Comparison of ENCODE assay signal across 15 mouse cellular contexts in genomic region chr19:35442466-35442865, GRCm38 (mm10).
DNase-seq lines count a peak whose midpoint lies in the region.
"Had no signal": no experiment of that assay in that cellular context is flagged by ENCODE, and none has a peak within 500 bp of the region (broad histone marks: within the 10 kb centered on the region; RNA-seq: fewer than 3 reads in every experiment).

No protein-coding gene starts in this region.

- intact Hi-C loops in left cerebral cortex, postnatal 25 days (cut with DNase I), result loop anchor here (2.0 kb wide), 1 partner anchor 140 kb away; no protein-coding TSS in a partner anchor
- intact Hi-C loops in left cerebral cortex, postnatal 4 days (cut with DNase I), result no loop called here

- DNase-seq in left cerebral cortex, adult 11 months (ENCODE audit: low spot score), result peak; percentile 4
- DNase-seq in left cerebral cortex, adult 8-10 months (ENCODE audit: low spot score in 2 of 2), result no peak
- DNase-seq in left cerebral cortex, postnatal 25 days (ENCODE audit: low spot score in 2 of 2), result peak; percentile 5 to 67
- DNase-seq in left cerebral cortex, postnatal 4 days, result no peak
- peak; percentile 65 for DNase-seq in brain, adult 2 months (ENCODE audit: low read depth, low spot score)
- DNase-seq in telencephalon, adult 2 months (ENCODE audit: low read depth, low spot score), result peak; percentile 69
- DNase-seq: adrenal gland, adult 8-10 months; adrenal gland, postnatal 25 days; cerebellum, adult 2 months; cerebellum, adult 9-11 months; cerebellum, postnatal 25 days; gastrocnemius, postnatal 25 days; heart, adult 18-20 months; heart, postnatal 10 days; heart, postnatal 36 days had no signal

Comparison
In these comparisons a context has a peak if more than half of its experiments do, and no peak if none do; other contexts are left out.
1. DNase-seq: peak in left cerebral cortex, adult 11 months (single experiment), left cerebral cortex, postnatal 25 days (2 of 2), brain, adult 2 months (single experiment) and telencephalon, adult 2 months (single experiment); none in left cerebral cortex, adult 8-10 months (0 of 2) and left cerebral cortex, postnatal 4 days (single experiment).